Comparison of ENCODE assay signal across 8 mouse cellular contexts in genomic region chr10:91172329-91173100, GRCm38 (mm10). TPM values are rescaled to one million over a fixed set of nuclear protein-coding genes. Genes with fewer than 3 reads are reported as not detected.
A peak's percentile ranks its signal among the peaks of the same experiment; 100 is the strongest.
DNase-seq lines count a peak whose midpoint lies in the region; ATAC-seq and TF ChIP-seq lines count a peak whose summit lies in the region.

No protein-coding gene starts in this region.

- peak overlapping the region; percentile 79 for H3K9ac ChIP-seq in heart, embryonic 15.5 days
- peak overlapping the region; percentile 90 for H3K9ac ChIP-seq in hindbrain, embryonic 15.5 days
- H3K9ac ChIP-seq in midbrain, embryonic 15.5 days = peak overlapping the region; percentile 95

- peaks cover 29% of the 10 kb centered on the region for H3K4me1 ChIP-seq in heart, embryonic 15.5 days (replicated peaks)
- H3K4me1 ChIP-seq in bone marrow macrophage, adult 2 months (ENCODE audit: control insufficient read depth, insufficient read depth, low read length) = peaks cover 11% of the 10 kb centered on the region
- H3K4me1 ChIP-seq in hindbrain, embryonic 15.5 days (replicated peaks) = peaks cover 34% of the 10 kb centered on the region
- peaks cover 28% of the 10 kb centered on the region for H3K4me1 ChIP-seq in midbrain, embryonic 15.5 days

- no peak for ATAC-seq in heart, embryonic 15.5 days (replicated peaks; ENCODE audit: insufficient number of reproducible peaks, insufficient read depth, low FRiP score, low read depth)
- no peak for ATAC-seq in hindbrain, embryonic 15.5 days (ENCODE audit: low FRiP score, low read depth)
- no peak for ATAC-seq in midbrain, embryonic 15.5 days (replicated peaks)

- no peaks in the 10 kb centered on the region; the same call in 1 of the 2 replicates for H3K36me3 ChIP-seq in heart, embryonic 15.5 days
- H3K36me3 ChIP-seq in hindbrain, embryonic 15.5 days = no peaks in the 10 kb centered on the region
- H3K36me3 ChIP-seq in midbrain, embryonic 15.5 days (replicated peaks) = no peaks in the 10 kb centered on the region

- intact Hi-C loops in heart, postnatal 36 days (cut with DNase I) = no loop called here

- no peaks in the 10 kb centered on the region for H3K27me3 ChIP-seq in heart, embryonic 15.5 days
- H3K27me3 ChIP-seq in hindbrain, embryonic 15.5 days = no peaks in the 10 kb centered on the region
- no peaks in the 10 kb centered on the region for H3K27me3 ChIP-seq in midbrain, embryonic 15.5 days (replicated peaks)

- 79% methylated on average over 14 of the region's 14 CpGs for WGBS in heart, embryonic 15.5 days
- 81% methylated on average over 14 of the region's 14 CpGs for whole genome bisulfite sequencing in hindbrain, embryonic 15.5 days
- WGBS in midbrain, embryonic 15.5 days = 84% methylated on average over 14 of the region's 14 CpGs

- no peak for DNase-seq in heart, postnatal 36 days
- DNase-seq in MN1 (ENCODE audit: low spot score) = no peak
- DNase-seq in adrenal gland, postnatal 14 days = no peak
- DNase-seq in gastrocnemius, postnatal 10 days = no peak

- TF ChIP-seq CTCF in bone marrow macrophage, adult 2 months (IDR thresholded peaks at IDR 0.05; ENCODE audit: low read depth, low read length) = no peak

- H3K9me3 ChIP-seq in heart, embryonic 15.5 days (replicated peaks) = no peaks in the 10 kb centered on the region
- H3K9me3 ChIP-seq in hindbrain, embryonic 15.5 days = no peaks in the 10 kb centered on the region
- no peaks in the 10 kb centered on the region for H3K9me3 ChIP-seq in midbrain, embryonic 15.5 days

- H3K4me3 ChIP-seq in heart, embryonic 15.5 days = peak overlapping the region; percentile 95
- peak overlapping the region; percentile 77 for H3K4me3 ChIP-seq in bone marrow macrophage, adult 2 months (ENCODE audit: insufficient read depth, low read length)
- peak overlapping the region; percentile 96 for H3K4me3 ChIP-seq in hindbrain, embryonic 15.5 days
- peak overlapping the region; percentile 97 for H3K4me3 ChIP-seq in midbrain, embryonic 15.5 days

- H3K4me2 ChIP-seq in heart, embryonic 15.5 days = peak overlapping the region; percentile 74
- peak overlapping the region; percentile 65 for H3K4me2 ChIP-seq in hindbrain, embryonic 15.5 days
- H3K4me2 ChIP-seq in midbrain, embryonic 15.5 days = peak overlapping the region; percentile 65

- TF ChIP-seq POLR2A in bone marrow macrophage, adult 2 months (IDR thresholded peaks at IDR 0.05; ENCODE audit: borderline replicate concordance, low read depth, low read length) = no peak

- H3K27ac ChIP-seq in heart, embryonic 15.5 days = peak overlapping the region; percentile 98
- H3K27ac ChIP-seq in bone marrow macrophage, adult 2 months (ENCODE audit: insufficient read depth, low read depth, low read length) = peak overlapping the region; percentile 74
- H3K27ac ChIP-seq in hindbrain, embryonic 15.5 days (replicated peaks) = peak overlapping the region; percentile 97
- H3K27ac ChIP-seq in midbrain, embryonic 15.5 days = peak overlapping the region; percentile 99

RNA-seq across cellular contexts. Expression of gene Tmpo, which starts 8.6 kb away (rescaled TPM):
- 154 and 159 TPM in 2 replicates for polyA plus RNA-seq in heart, embryonic 15.5 days (2015; fragmentation: Nextera tagmentation; extraction: Ambion mirVana)
- total RNA-seq in heart, postnatal 36 days (2021) = 10 to 100 TPM; 37.8 to 46.3 TPM
- 150 and 155 TPM in 2 replicates for polyA plus RNA-seq in bone marrow macrophage, adult 2 months (2012; ENCODE audit: insufficient read depth, insufficient read length, missing spikeins)
- polyA plus RNA-seq in hindbrain, embryonic 15.5 days (2015; fragmentation: Nextera tagmentation; extraction: Ambion mirVana) = 96.7 and 108 TPM in 2 replicates
- polyA plus RNA-seq in midbrain, embryonic 15.5 days (2015; fragmentation: Nextera tagmentation; extraction: Ambion mirVana) = 106 and 110 TPM in 2 replicates
- 117 and 128 TPM in 2 replicates for total RNA-seq in adrenal gland, postnatal 14 days (2021)
- total RNA-seq in gastrocnemius, postnatal 10 days (2021) = 100 to 1,000 TPM in 1 of 2 experiments, 10 to 100 TPM in 1; 84.2 to 106 TPM

RNA-seq across cellular contexts. Expression of gene Slc25a3, which starts 48.7 kb away (rescaled TPM):
- 912 and 1,036 TPM in 2 replicates for polyA plus RNA-seq in heart, embryonic 15.5 days (2015; fragmentation: Nextera tagmentation; extraction: Ambion mirVana)
- 1,000 to 10,000 TPM; 2,503 to 2,587 TPM for total RNA-seq in heart, postnatal 36 days (2021)
- 517 and 528 TPM in 2 replicates for polyA plus RNA-seq in bone marrow macrophage, adult 2 months (2012; ENCODE audit: insufficient read depth, insufficient read length, missing spikeins)
- 567 and 590 TPM in 2 replicates for polyA plus RNA-seq in hindbrain, embryonic 15.5 days (2015; fragmentation: Nextera tagmentation; extraction: Ambion mirVana)
- 542 and 550 TPM in 2 replicates for polyA plus RNA-seq in midbrain, embryonic 15.5 days (2015; fragmentation: Nextera tagmentation; extraction: Ambion mirVana)
- total RNA-seq in adrenal gland, postnatal 14 days (2021) = 859 and 881 TPM in 2 replicates
- total RNA-seq in gastrocnemius, postnatal 10 days (2021) = 100 to 1,000 TPM; 776 to 917 TPM
